13 mouse cellular contexts compared by ENCODE assay signal in genomic region chr14:21607686-21608085, GRCm38 (mm10).
DNase-seq lines count a peak whose midpoint lies in the region; ATAC-seq and TF ChIP-seq lines count a peak whose summit lies in the region.
"Had no signal": no experiment of that assay in that cellular context is flagged by ENCODE, and none has a peak within 500 bp of the region (broad histone marks: within the 10 kb centered on the region; RNA-seq: fewer than 3 reads in every experiment).

No protein-coding gene starts in this region.

- H3K9ac ChIP-seq in forebrain, embryonic 13.5 days: peak overlapping the region; percentile 26; the same call in 1 of the 2 replicates
- no peak overlapping the region for H3K9ac ChIP-seq in midbrain, embryonic 15.5 days
- H3K9ac ChIP-seq: liver, embryonic 12.5 days had no signal

- no peak for TF ChIP-seq CTCF in layer of hippocampus, adult 2 months (conservative IDR thresholded peaks at IDR 0.05)

- peak overlapping the region; percentile 15; the same call in 1 of the 2 replicates for H3K4me2 ChIP-seq in forebrain, embryonic 13.5 days
- H3K4me2 ChIP-seq in midbrain, embryonic 15.5 days: no peak overlapping the region
- H3K4me2 ChIP-seq: liver, embryonic 12.5 days had no signal

- no peak for DNase-seq in layer of hippocampus, adult 2 months (ENCODE audit: low spot score in 2 of 2)
- DNase-seq in layer of hippocampus, adult 8-10 months (ENCODE audit: low spot score in 2 of 2): no peak
- no peak for DNase-seq in forebrain, embryonic 10.5 days (ENCODE audit: extremely low spot score, low spot score)
- DNase-seq in adrenal gland, postnatal 25 days: no peak
- DNase-seq: adrenal gland, adult 2 months; kidney, postnatal 25 days; lung, postnatal 10 days had no signal

- ATAC-seq in forebrain, embryonic 13.5 days: no peak
- no peak for ATAC-seq in midbrain, embryonic 15.5 days (replicated peaks)
- ATAC-seq in cerebellum, adult (ENCODE audit: insufficient number of reproducible peaks, low FRiP score, low TSS enrichment): no peak
- ATAC-seq: intestine, postnatal 0 days; liver, embryonic 12.5 days; Patski had no signal

- H3K36me3 ChIP-seq in forebrain, embryonic 10.5 days (replicated peaks): peaks cover 4% of the 10 kb centered on the region; the same call in 1 of the 2 replicates
- H3K36me3 ChIP-seq in forebrain, embryonic 13.5 days (ENCODE audit: poor library complexity, severe bottlenecking): peaks cover 9% of the 10 kb centered on the region; the same call in 1 of the 2 replicates
- H3K36me3 ChIP-seq in midbrain, embryonic 15.5 days (replicated peaks): no peaks in the 10 kb centered on the region
- H3K36me3 ChIP-seq: liver, embryonic 12.5 days had no signal

- H3K4me3 ChIP-seq in layer of hippocampus, adult 2 months: no peak overlapping the region
- H3K4me3 ChIP-seq in forebrain, embryonic 10.5 days: no peak overlapping the region
- no peak overlapping the region for H3K4me3 ChIP-seq in forebrain, embryonic 13.5 days
- H3K4me3 ChIP-seq in midbrain, embryonic 15.5 days: no peak overlapping the region
- H3K4me3 ChIP-seq: liver, embryonic 12.5 days had no signal

- peaks cover 43% of the 10 kb centered on the region for H3K4me1 ChIP-seq in forebrain, embryonic 10.5 days
- H3K4me1 ChIP-seq in forebrain, embryonic 13.5 days: peaks cover 50% of the 10 kb centered on the region
- H3K4me1 ChIP-seq in midbrain, embryonic 15.5 days: peaks cover 33% of the 10 kb centered on the region

- H3K27ac ChIP-seq in layer of hippocampus, adult 2 months: peak overlapping the region; percentile 81
- peak overlapping the region; percentile 64; the same call in 1 of the 2 replicates for H3K27ac ChIP-seq in forebrain, embryonic 10.5 days
- peak overlapping the region; percentile 90 for H3K27ac ChIP-seq in forebrain, embryonic 13.5 days
- peak overlapping the region; percentile 69; the same call in 1 of the 2 replicates for H3K27ac ChIP-seq in midbrain, embryonic 15.5 days
- H3K27ac ChIP-seq: liver, embryonic 12.5 days had no signal

- no peaks in the 10 kb centered on the region for H3K27me3 ChIP-seq in forebrain, embryonic 10.5 days (ENCODE audit: poor library complexity, severe bottlenecking)
- H3K27me3 ChIP-seq in forebrain, embryonic 13.5 days: no peaks in the 10 kb centered on the region
- no peaks in the 10 kb centered on the region for H3K27me3 ChIP-seq in midbrain, embryonic 15.5 days (replicated peaks)
- H3K27me3 ChIP-seq: liver, embryonic 12.5 days; Patski had no signal

- no peaks in the 10 kb centered on the region for H3K9me3 ChIP-seq in forebrain, embryonic 10.5 days
- H3K9me3 ChIP-seq in forebrain, embryonic 13.5 days (replicated peaks): no peaks in the 10 kb centered on the region
- H3K9me3 ChIP-seq in midbrain, embryonic 15.5 days: no peaks in the 10 kb centered on the region
- H3K9me3 ChIP-seq: liver, embryonic 12.5 days had no signal

- WGBS in forebrain, embryonic 10.5 days: 75% methylated on average over 4 of the region's 4 CpGs
- 24% methylated on average over 4 of the region's 4 CpGs for WGBS in forebrain, embryonic 13.5 days
- WGBS in midbrain, embryonic 15.5 days: 34% methylated on average over 4 of the region's 4 CpGs
